ENCODE assay signal across 8 mouse cellular contexts in the genomic region with DNA sequence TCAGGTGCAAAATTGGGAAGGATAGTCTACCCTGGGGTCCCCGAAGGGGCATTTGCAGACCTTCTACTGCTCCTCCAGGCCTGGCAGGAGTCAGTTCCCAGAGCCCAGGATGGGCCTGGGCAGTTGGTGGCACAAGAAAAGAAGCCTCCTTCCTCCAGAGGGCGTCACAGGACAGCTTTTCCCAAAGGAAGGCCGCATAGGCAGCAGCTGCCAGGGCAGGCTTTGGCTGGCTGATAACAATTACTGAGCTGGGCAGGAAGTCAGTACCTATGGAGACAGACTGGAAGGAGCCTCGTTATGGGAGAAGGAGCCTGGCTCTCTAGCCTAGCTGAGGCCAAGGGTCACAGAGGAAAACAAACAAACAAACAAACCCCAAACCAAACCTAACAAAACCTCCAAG. TPM values are rescaled to one million over a fixed set of nuclear protein-coding genes. Genes with fewer than 3 reads are reported as not detected.
DNase-seq lines count a peak whose midpoint lies in the region; ATAC-seq and TF ChIP-seq lines count a peak whose summit lies in the region.

No protein-coding gene starts in this region.

- H3K27ac ChIP-seq in gastrocnemius, adult 2 months: no peak overlapping the region
- no peak overlapping the region for H3K27ac ChIP-seq in embryonic facial prominence, embryonic 14.5 days (replicated peaks; ENCODE audit: low read depth, low read length)

- no peak overlapping the region for H3K4me3 ChIP-seq in gastrocnemius, adult 2 months
- no peak overlapping the region for H3K4me3 ChIP-seq in embryonic facial prominence, embryonic 14.5 days (ENCODE audit: low read depth, low read length)

- H3K9ac ChIP-seq in embryonic facial prominence, embryonic 14.5 days (ENCODE audit: low read depth, low read length): no peak overlapping the region

- 30% methylated on average over 4 of the region's 4 CpGs for WGBS in embryonic facial prominence, embryonic 14.5 days

- peak; percentile 16; the same call in 1 of the 2 replicates for ATAC-seq in embryonic facial prominence, embryonic 14.5 days (ENCODE audit: low read depth)
- ATAC-seq in megakaryocyte progenitor cell, adult 5-6 weeks (replicated peaks; ENCODE audit: poor library complexity): peak; percentile 70
- no peak for ATAC-seq in inflammation-experienced regulatory T-cells, adult 6 months

- no peaks in the 10 kb centered on the region for H3K27me3 ChIP-seq in embryonic facial prominence, embryonic 14.5 days (replicated peaks; ENCODE audit: control insufficient read depth, insufficient read depth, low read length)

- H3K9me3 ChIP-seq in embryonic facial prominence, embryonic 14.5 days (ENCODE audit: control insufficient read depth, low read length): no peaks in the 10 kb centered on the region

- no peaks in the 10 kb centered on the region for H3K36me3 ChIP-seq in embryonic facial prominence, embryonic 14.5 days (ENCODE audit: control insufficient read depth, insufficient read depth, low read length)

- DNase-seq in gastrocnemius, adult 2 months: peak; percentile 33
- DNase-seq in gastrocnemius, postnatal 10 days: no peak
- peak; percentile 17 for DNase-seq in 3134 (ENCODE audit: extremely low read depth, insufficient read length, low spot score)
- DNase-seq in adrenal gland, postnatal 14 days: peak; percentile 73
- DNase-seq in embryonic facial prominence, embryonic 14.5 days (ENCODE audit: low spot score): peak; percentile 72
- peak; percentile 39 for DNase-seq in kidney, postnatal 14 days

- TF ChIP-seq CTCF in gastrocnemius, adult 2 months (IDR thresholded peaks at IDR 0.05): peak; percentile 42

- no peak overlapping the region for H3K4me2 ChIP-seq in embryonic facial prominence, embryonic 14.5 days (ENCODE audit: low read depth, low read length)

- peaks cover 13% of the 10 kb centered on the region for H3K4me1 ChIP-seq in embryonic facial prominence, embryonic 14.5 days (ENCODE audit: control insufficient read depth, insufficient read depth, low read length)

- intact Hi-C loops in gastrocnemius, adult 2 months (cut with DNase I): no loop called here

RNA-seq across cellular contexts. Expression of a gene that starts 54.3 kb away (rescaled TPM):
- total RNA-seq in gastrocnemius, adult 2 months (2021): 10 to 100 TPM in 1 of 2 experiments, 1 to 10 TPM in 1; 8.4 to 40.0 TPM
- total RNA-seq in gastrocnemius, postnatal 10 days (2021): 10 to 100 TPM; 19.3 to 21.8 TPM
- total RNA-seq in adrenal gland, postnatal 14 days (2021): 25.1 and 36.2 TPM in 2 replicates
- 24.4 and 27.5 TPM in 2 replicates for polyA plus RNA-seq in embryonic facial prominence, embryonic 14.5 days (2014; fragmentation: Nextera tagmentation; extraction: Ambion mirVana)
- 12.4 and 23.7 TPM in 2 replicates for total RNA-seq in megakaryocyte progenitor cell, adult 5-6 weeks (2015)
- total RNA-seq in megakaryocyte progenitor cell, adult 5-6 weeks (2017): 3.3 and 8.8 TPM in 2 replicates
- 1 to 10 TPM in 2 of 3 experiments, under 1 TPM in 1; 0.35 to 2.2 (median 1.5) TPM for polyA plus RNA-seq in inflammation-experienced regulatory T-cells, adult 6 months (2017; shearing (Covaris generic))
